Mouse (Mus musculus) CH12.LX (cell line): ENCODE measurements around the gene Uox. TPM values are rescaled to one million over a fixed set of nuclear protein-coding genes. Genes with fewer than 3 reads are reported as not detected.

Source experiments
- DNase-seq: peaks from one replicate; pipeline ENCODE4 v3.0.0-alpha.2; 2013; ENCODE audit errors: extremely low read depth
- H3K27ac ChIP-seq: 2 replicates; pipeline ENCODE4 v1.5.1; 2012; ENCODE audit warnings: low read depth, mild to moderate bottlenecking, control low read depth, moderate library complexity; ENCODE audit not compliant: insufficient read depth
- H3K27me3 ChIP-seq: replicated peaks from 2 replicates; pipeline ENCODE3; 2012; ENCODE audit warnings: inconsistent platforms
- H3K36me3 ChIP-seq, 2 experiments: replicated peaks in 1 of 2; 2 replicates each; pipeline versions ENCODE3 to v1.6.1; 2012; ENCODE audit warnings: inconsistent platforms in 1 of 2, low read length in 1 of 2, mild to moderate bottlenecking in 1 of 2, mixed read lengths in 1 of 2, moderate library complexity in 1 of 2; ENCODE audit not compliant: control insufficient read depth in 1 of 2, insufficient read depth in 1 of 2
- H3K4me1 ChIP-seq, 2 experiments: 2 replicates each; pipeline ENCODE4 v1.6.1; 2012; ENCODE audit warnings: inconsistent platforms in 1 of 2, moderate library complexity in 1 of 2; ENCODE audit not compliant: insufficient read depth in 2 of 2, control insufficient read depth in 1 of 2
- H3K4me2 ChIP-seq: 2 replicates; pipeline ENCODE4 v1.6.1; 2012; ENCODE audit warnings: low read depth, mild to moderate bottlenecking, control low read depth; ENCODE audit not compliant: poor library complexity, insufficient read depth, severe bottlenecking
- H3K4me3 ChIP-seq, 3 experiments: fragments of 150-350 bp in 1 of 3; sonication (generic) in 1 of 3; replicated peaks in 1 of 3; 2 replicates each; pipeline versions ENCODE3 to v1.5.1; 2011 to 2012; ENCODE audit warnings: low read depth in 2 of 3, low read length in 2 of 3, mild to moderate bottlenecking in 2 of 3, moderate library complexity in 2 of 3, control low read depth in 1 of 3, improper control_type of control experiment in 1 of 3, inconsistent platforms in 1 of 3, mixed read lengths in 1 of 3; ENCODE audit not compliant: poor library complexity in 1 of 3
- H3K79me2 ChIP-seq: replicated peaks from 2 replicates; pipeline ENCODE4 v1.6.1; 2012; ENCODE audit warnings: mild to moderate bottlenecking, moderate library complexity; ENCODE audit not compliant: control insufficient read depth, poor library complexity, insufficient read depth, severe bottlenecking; ENCODE audit errors: extremely low read depth
- H3K9ac ChIP-seq: 2 replicates; pipeline ENCODE4 v1.6.1; 2012; ENCODE audit warnings: low read depth, mild to moderate bottlenecking, control low read depth, moderate library complexity; ENCODE audit not compliant: insufficient read depth
- H3K9me3 ChIP-seq: replicated peaks from 2 replicates; pipeline ENCODE3; 2012; ENCODE audit warnings: low read length, inconsistent platforms, mixed read lengths
- HCFC1 ChIP-seq: IDR thresholded peaks from 2 replicates; pipeline ENCODE4 v1.6.1; 2012; ENCODE audit warnings: low read depth, mild to moderate bottlenecking, inconsistent platforms, low read length, improper control_type of control experiment
- IRF4 ChIP-seq: IDR thresholded peaks from 2 replicates; pipeline ENCODE4 v1.6.1; 2014; ENCODE audit warnings: low read depth, mild to moderate bottlenecking, inconsistent platforms, low read length, improper control_type of control experiment
- JUN ChIP-seq: IDR thresholded peaks from 2 replicates; pipeline ENCODE4 v1.6.1; 2011; ENCODE audit warnings: low read depth, mild to moderate bottlenecking, low read length, improper control_type of control experiment, moderate library complexity; ENCODE audit not compliant: insufficient read depth
- JUND ChIP-seq: conservative IDR thresholded peaks from 2 replicates; pipeline ENCODE4 v1.6.1; 2011; ENCODE audit warnings: low read depth, low read length, improper control_type of control experiment
- MAZ ChIP-seq: IDR thresholded peaks from 2 replicates; pipeline ENCODE4 v1.6.1; 2012; ENCODE audit warnings: low read depth, mild to moderate bottlenecking, inconsistent platforms, low read length, improper control_type of control experiment, moderate library complexity
- MYC ChIP-seq: IDR thresholded peaks from 2 replicates; pipeline ENCODE4 v1.6.1; 2011; ENCODE audit warnings: low read depth, mild to moderate bottlenecking, improper control_type of control experiment, low read length
- NRF1 ChIP-seq: IDR thresholded peaks from 2 replicates; pipeline ENCODE4 v1.6.1; 2014; ENCODE audit warnings: low read depth, mild to moderate bottlenecking, inconsistent platforms, low read length, improper control_type of control experiment, moderate library complexity
- POLR2A ChIP-seq: IDR thresholded peaks from 2 replicates; pipeline ENCODE4 v1.6.1; 2011; ENCODE audit warnings: low read depth, mild to moderate bottlenecking, improper control_type of control experiment, low read length
- SIN3A ChIP-seq: IDR thresholded peaks from 2 replicates; pipeline ENCODE4 v1.6.1; 2012; ENCODE audit warnings: low read length, improper control_type of control experiment, inconsistent platforms
- USF2 ChIP-seq: conservative IDR thresholded peaks from 2 replicates; pipeline ENCODE4 v1.6.1; 2011; ENCODE audit warnings: low read depth, low read length, improper control_type of control experiment
- ZKSCAN1 ChIP-seq: IDR thresholded peaks from 2 replicates; pipeline ENCODE4 v1.6.1; 2012; ENCODE audit warnings: low read depth, inconsistent platforms, low read length, improper control_type of control experiment, borderline replicate concordance
- ZMIZ1 ChIP-seq: IDR thresholded peaks from 2 replicates; pipeline ENCODE4 v1.6.1; 2012; ENCODE audit warnings: low read depth, mild to moderate bottlenecking, inconsistent platforms, low read length, improper control_type of control experiment
- ZNF384 ChIP-seq: IDR thresholded peaks from 2 replicates; pipeline ENCODE4 v1.6.1; 2012; ENCODE audit warnings: low read depth, low read length, improper control_type of control experiment, inconsistent platforms
- dilution Hi-C: fragments of 300-500 bp; cut with MboI; formaldehyde crosslinking; loops from 2 replicates; pipeline ENCODE4 v1.14.3; 2020; ENCODE audit warnings: low sequenced_read_pairs; ENCODE audit not compliant: extremely low pct_unique_long_range_greater_than_20kb, extremely low pct_ligation_motif_present
- in situ Hi-C: fragments of 300-500 bp; cut with MboI; formaldehyde crosslinking; loops from 3 replicates; pipeline ENCODE4 v1.14.3; 2019; ENCODE audit warnings: low sequenced_read_pairs, low pct_ligation_motif_present, low pct_unique_long_range_greater_than_20kb, mixed read lengths
- polyA plus RNA-seq: library from polyadenylated mRNA; unstranded; fragments of >175 nt; gene quantifications from 2 replicates; pipeline ENCODE4 v1.2.1, GENCODE M21; 2012; ENCODE audit warnings: low read depth; ENCODE audit not compliant: insufficient read length
- total RNA-seq, 2 experiments: library from RNA; depleted of rRNA; stranded (reverse); fragments of 300-350 nt in 1 of 2; fragments of >200 nt in 1 of 2; gene quantifications; 2 replicates each; pipeline ENCODE4 v1.2.3; 2012 to 2014

Gene Uox
- total and polyA plus RNA-seq, 3 experiments = not detected

GRCm38 (mm10) chr3:146611821-146612220 is 41.6 kb downstream of the Uox start:
- Histone ChIP-seq H3K36me3 (no peaks in the 10 kb centered on the region), H3K4me2 (no peak overlapping the region; the same call in 1 of the 2 replicates), H3K9ac (no peak overlapping the region), H3K9me3 (no peaks in the 10 kb centered on the region), H3K79me2 (no peaks in the 10 kb centered on the region), H3K4me1 (peaks cover 4 to 28% of the 10 kb centered on the region in 2 experiments), H3K27me3 (no peaks in the 10 kb centered on the region), H3K27ac (no peak overlapping the region), H3K4me3 (no peak overlapping the region)
- in situ Hi-C loops (no loop called here), dilution Hi-C loops (no loop called here)
- TF ChIP-seq MYC (no peak), ZKSCAN1 (no peak), POLR2A (no peak), USF2 (no peak), JUN (no peak), ZNF384 (no peak)
- DNase-seq = no peak

- H3K27me3 ChIP-seq = no peaks in the 10 kb centered on the region
- in situ Hi-C loops (no loop called here), dilution Hi-C loops (no loop called here)
- no peaks in the 10 kb centered on the region for H3K9me3 ChIP-seq
- H3K9ac ChIP-seq = no peak within 1 kb of the TSS
- no peak within 1 kb of the TSS for H3K4me2 ChIP-seq
- no peak for DNase-seq
- H3K27ac ChIP-seq = no peak within 1 kb of the TSS
- H3K79me2 ChIP-seq = no peaks in the 10 kb centered on the region
- TF ChIP-seq ZMIZ1 (no peak), NRF1 (no peak), MAZ (no peak), ZNF384 (no peak), IRF4 (no peak), JUND (no peak)
- H3K4me1 ChIP-seq = peaks cover 0 to 23% of the 10 kb centered on the region in 2 experiments; a peak in 3 of 4 replicates
- no peaks in the 10 kb centered on the region for H3K36me3 ChIP-seq
- H3K4me3 ChIP-seq = no peak within 1 kb of the TSS
These were observed 45.3 kb downstream of the Uox start, which contains the start of gene Dnase2b for GRCm38 (mm10) chr3:146615496-146615895. Gene Dnase2b (minus strand): TSS chr3:146615596.

- H3K36me3 ChIP-seq = no peaks in the 10 kb centered on the region
- H3K4me3 ChIP-seq = no peak overlapping the region
- no peak overlapping the region for H3K4me2 ChIP-seq
- peaks cover 3 to 12% of the 10 kb centered on the region in 2 experiments; a peak in 3 of 4 replicates for H3K4me1 ChIP-seq
- no peak for DNase-seq
- dilution Hi-C loops (no loop called here), in situ Hi-C loops (no loop called here)
- H3K27me3 ChIP-seq = no peaks in the 10 kb centered on the region
- no peaks in the 10 kb centered on the region for H3K79me2 ChIP-seq
- no peak overlapping the region for H3K27ac ChIP-seq
- no peaks in the 10 kb centered on the region for H3K9me3 ChIP-seq
- peak; percentile 21; the same call in 1 of the 2 replicates for TF ChIP-seq SIN3A
- TF ChIP-seq HCFC1 = no peak
- H3K9ac ChIP-seq = no peak overlapping the region
These were observed 46.5 kb downstream of the Uox start for GRCm38 (mm10) chr3:146616533-146617283.
